Mouse (Mus musculus): ENCODE measurements around the gene Mvp.

The Mvp gene

GRCm38 (mm10) chr7:127014320-127014719, at the start of gene Mvp:
Mvp (minus strand) TSS chr7:127014621.
- peak; percentile 91 for DNase-seq (ENCODE audit: low read depth)

GRCm38 (mm10) chr7:127055026-127055585, 40.7 kb upstream of the Mvp start:
- peak; percentile 30 for DNase-seq (ENCODE audit: low read depth)

GRCm38 (mm10) chr7:127041851-127042672, 27.6 kb upstream of the Mvp start, which contains the start of gene Kif22:
Kif22 (minus strand) TSS chr7:127042471.
- peak; percentile 94 for DNase-seq (ENCODE audit: low read depth)

GRCm38 (mm10) chr7:127031244-127031643, 16.8 kb upstream of the Mvp start:
- DNase-seq (ENCODE audit: low read depth), result peak; percentile 46

- no peak for DNase-seq (ENCODE audit: low read depth)
These were observed 15.8 kb upstream of the Mvp start for GRCm38 (mm10) chr7:127030172-127030571.

- DNase-seq (ENCODE audit: low read depth), result no peak
These were observed 13.5 kb upstream of the Mvp start for GRCm38 (mm10) chr7:127027885-127028284.

- DNase-seq (ENCODE audit: low read depth), result peak; percentile 100
These were observed 12.7 kb upstream of the Mvp start, which contains the start of gene Maz for GRCm38 (mm10) chr7:127026984-127027726. Maz (minus strand) TSS chr7:127027037.

- no peak for DNase-seq (ENCODE audit: low read depth)
These were observed 12.2 kb upstream of the Mvp start for GRCm38 (mm10) chr7:127026616-127026983.

- peak; percentile 74 for DNase-seq (ENCODE audit: low read depth)
These were observed 11.8 kb upstream of the Mvp start for GRCm38 (mm10) chr7:127026161-127026600.

- no peak for DNase-seq (ENCODE audit: low read depth)
These were observed 11.2 kb upstream of the Mvp start for GRCm38 (mm10) chr7:127025556-127026160.

GRCm38 (mm10) chr7:127024755-127025555, 10.5 kb upstream of the Mvp start:
- peak; percentile 89 for DNase-seq (ENCODE audit: low read depth)

- peak; percentile 71 for DNase-seq (ENCODE audit: low read depth)
These were observed 9.7 kb upstream of the Mvp start for GRCm38 (mm10) chr7:127023896-127024690.

- DNase-seq (ENCODE audit: low read depth), result no peak
These were observed 8.9 kb upstream of the Mvp start for GRCm38 (mm10) chr7:127023272-127023691.

GRCm38 (mm10) chr7:127022528-127023271, 8.3 kb upstream of the Mvp start:
- DNase-seq (ENCODE audit: low read depth), result no peak

- DNase-seq (ENCODE audit: low read depth), result no peak
These were observed 7.4 kb upstream of the Mvp start for GRCm38 (mm10) chr7:127021563-127022527.

GRCm38 (mm10) chr7:127020901-127021562, 6.6 kb upstream of the Mvp start, which contains the start of the genes Gm42742 and Prrt2:
Gm42742 (minus strand) TSS chr7:127021097.
Prrt2 (minus strand) TSS chr7:127021211.
- peak; percentile 75 for DNase-seq (ENCODE audit: low read depth)

- DNase-seq (ENCODE audit: low read depth), result no peak
These were observed 6.1 kb upstream of the Mvp start for GRCm38 (mm10) chr7:127020491-127020890.

- no peak for DNase-seq (ENCODE audit: low read depth)
These were observed 5.6 kb upstream of the Mvp start for GRCm38 (mm10) chr7:127020031-127020430.

All from induced T-regulatory cell, adult 2 months (primary cell).